Mouse (Mus musculus) monocyte, adult 5-6 weeks (primary cell): ENCODE results near the gene Plxnb1. TPM values are rescaled to one million over a fixed set of nuclear protein-coding genes. Genes with fewer than 3 reads are reported as not detected.

Experiments
- ATAC-seq: fragments of 153-309, 156-312 bp; replicated peaks from 2 replicates; pipeline ENCODE4 v1.8.0; 2017; ENCODE audit warnings: mild to moderate bottlenecking; ENCODE audit not compliant: low TSS enrichment, insufficient number of reproducible peaks, severe bottlenecking, poor library complexity, low FRiP score
- total RNA-seq: library from RNA; stranded (forward); fragments of 200-1000, 200-491, 200-594 nt; gene quantifications from 3 replicates; pipeline ENCODE4 v1.2.3, GENCODE M21; 2017

The Plxnb1 gene
- total RNA-seq, 1 experiment from 2014 or later = 5.5 TPM

DNA sequence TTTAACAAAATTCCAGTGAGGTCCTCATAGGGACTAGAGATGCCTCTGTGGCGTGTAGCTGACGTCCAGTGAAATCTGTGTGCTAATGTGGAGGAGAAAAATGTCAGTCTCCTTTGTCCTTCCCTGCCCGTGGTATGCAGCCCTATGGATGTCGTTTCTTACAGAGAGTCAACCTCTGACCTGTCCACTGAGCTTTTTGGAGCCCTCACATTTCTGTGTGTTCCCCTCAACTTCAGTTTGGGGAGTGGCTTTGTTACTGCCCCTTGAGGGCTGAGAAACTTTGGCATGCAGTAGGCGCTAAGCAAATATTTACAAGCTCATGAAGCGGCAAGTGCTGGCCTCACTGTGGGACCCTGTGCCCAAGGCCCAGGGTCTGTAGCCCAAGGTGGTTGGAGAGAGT, 2.1 kb downstream of the Plxnb1 start:
- ATAC-seq = no peak

DNA sequence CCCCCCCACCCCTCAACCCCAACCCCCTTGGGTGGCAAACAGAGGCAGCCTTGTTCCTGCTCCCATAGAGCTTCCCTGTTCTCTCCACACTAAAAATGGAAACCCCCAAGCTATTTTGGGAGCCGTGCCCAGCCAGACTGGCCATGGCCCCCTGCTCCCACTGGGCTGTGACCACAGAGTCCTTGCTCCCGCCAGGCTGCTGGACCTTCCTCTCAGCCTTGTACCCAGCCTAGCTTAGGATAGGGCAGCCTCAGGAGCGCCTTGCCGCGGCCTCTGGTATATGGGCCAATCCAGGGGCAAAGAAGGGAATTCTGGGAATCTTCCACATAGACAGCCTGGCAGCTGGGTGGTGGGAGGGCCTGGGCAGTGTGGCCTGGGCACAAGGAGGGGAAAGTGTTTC, 2.6 kb downstream of the Plxnb1 start:
- ATAC-seq = no peak

DNA sequence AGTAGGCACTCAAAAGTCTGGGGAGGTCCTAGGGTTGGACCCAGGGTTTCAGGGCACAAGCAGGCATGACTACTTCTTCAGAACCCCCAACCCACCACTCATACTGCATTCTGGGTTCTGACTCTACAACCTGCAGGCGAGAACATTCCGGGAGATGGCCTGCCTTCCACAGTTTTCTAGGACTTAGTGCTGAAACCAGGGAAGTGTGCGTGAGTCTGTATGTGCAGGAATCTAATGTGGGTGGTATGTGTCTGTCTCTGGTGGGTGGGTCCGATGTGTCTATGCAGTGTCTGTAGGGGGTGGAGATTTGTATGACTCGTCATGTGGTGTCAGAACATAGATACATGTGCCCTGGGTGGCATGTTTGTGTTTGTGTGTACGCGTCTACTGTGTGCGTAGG, 3.2 kb downstream of the Plxnb1 start:
- no peak for ATAC-seq

DNA sequence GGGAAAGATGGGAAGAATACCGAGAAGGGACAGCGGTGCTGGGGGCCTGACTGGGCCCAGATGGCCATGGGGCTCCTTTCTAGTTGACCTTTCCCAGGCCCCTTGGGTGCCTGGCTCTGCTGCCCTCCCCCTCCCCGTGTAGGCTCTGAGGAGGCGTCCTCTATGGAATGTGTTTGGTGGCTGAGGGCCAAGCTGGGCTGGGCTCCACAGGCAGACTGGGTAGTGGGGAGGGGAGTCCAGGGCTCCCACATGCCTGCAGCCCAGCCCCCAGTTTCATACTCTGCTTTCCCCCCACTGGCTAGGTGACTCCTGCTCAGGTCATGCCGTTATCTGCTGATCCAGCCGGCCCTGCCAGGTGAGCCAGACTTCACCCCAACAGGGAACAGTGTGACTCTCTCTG, 3.8 kb downstream of the Plxnb1 start:
- no peak for ATAC-seq

DNA sequence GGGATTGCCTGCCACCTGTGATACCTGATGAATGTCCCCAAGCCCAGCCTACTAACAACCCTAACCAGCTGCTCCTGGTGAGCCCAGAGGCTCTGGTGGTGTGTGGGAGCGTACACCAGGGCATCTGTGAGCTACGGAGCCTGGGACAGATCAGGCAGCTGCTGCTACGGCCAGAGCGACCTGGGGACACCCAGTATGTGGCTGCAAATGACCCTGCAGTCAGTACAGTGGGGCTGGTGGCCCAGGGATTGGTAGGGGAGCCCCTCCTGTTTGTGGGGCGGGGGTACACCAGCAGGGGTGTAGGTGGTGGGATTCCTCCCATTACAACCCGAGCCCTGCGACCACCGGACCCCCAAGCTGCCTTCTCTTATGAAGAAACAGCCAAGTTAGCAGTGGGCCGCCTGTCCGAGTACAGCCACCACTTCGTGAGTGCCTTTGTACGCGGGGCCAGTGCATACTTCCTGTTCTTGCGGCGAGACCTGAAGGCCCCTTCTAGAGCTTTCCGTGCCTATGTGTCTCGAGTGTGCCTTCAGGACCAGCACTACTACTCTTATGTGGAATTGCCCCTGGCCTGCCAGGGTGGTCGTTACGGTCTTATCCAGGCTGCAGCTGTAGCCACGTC, 5.2 kb downstream of the Plxnb1 start:
- no peak for ATAC-seq

DNA sequence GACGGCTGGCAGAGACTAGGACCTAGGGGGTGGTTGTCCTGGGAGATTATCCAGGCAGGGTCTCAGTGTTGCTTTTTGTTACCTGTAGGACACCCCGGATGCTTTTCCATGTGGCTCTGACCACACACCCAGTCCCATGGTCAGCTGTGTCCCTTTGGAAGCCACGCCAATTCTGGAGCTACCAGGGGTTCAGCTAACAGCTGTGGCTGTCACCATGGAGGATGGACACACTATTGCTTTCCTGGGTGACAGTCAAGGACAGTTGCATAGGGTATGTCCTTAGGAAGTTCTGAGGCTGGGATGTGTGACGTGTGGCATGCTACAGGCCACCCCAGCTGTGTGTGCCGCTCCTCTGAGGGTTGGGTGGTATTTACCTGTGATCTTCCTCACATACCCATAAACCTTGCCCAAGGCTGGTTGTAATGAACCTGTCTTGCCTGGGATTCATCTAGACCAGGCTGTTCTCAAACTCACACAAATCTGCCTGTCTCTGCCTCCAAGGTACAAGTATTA, 6.8 kb downstream of the Plxnb1 start:
- ATAC-seq = no peak

DNA sequence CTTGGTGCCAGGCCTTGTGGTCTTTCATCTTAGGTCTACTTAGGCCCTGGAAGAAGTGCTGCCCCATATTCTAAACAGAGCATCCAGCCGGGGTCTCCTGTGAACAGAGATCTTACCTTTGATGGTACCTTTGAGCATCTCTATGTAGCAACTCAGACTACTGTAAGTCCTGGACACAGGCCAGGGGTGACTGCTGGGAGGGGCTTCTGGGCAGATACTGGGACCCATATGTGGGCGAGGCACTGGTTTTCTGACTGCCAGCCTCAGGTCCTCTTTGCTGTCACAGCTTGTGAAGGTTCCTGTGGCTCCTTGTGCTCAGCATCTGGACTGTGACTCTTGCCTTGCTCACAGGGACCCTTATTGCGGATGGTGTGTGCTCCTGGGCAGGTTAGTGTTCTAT, 7.4 kb downstream of the Plxnb1 start:
- no peak for ATAC-seq

DNA sequence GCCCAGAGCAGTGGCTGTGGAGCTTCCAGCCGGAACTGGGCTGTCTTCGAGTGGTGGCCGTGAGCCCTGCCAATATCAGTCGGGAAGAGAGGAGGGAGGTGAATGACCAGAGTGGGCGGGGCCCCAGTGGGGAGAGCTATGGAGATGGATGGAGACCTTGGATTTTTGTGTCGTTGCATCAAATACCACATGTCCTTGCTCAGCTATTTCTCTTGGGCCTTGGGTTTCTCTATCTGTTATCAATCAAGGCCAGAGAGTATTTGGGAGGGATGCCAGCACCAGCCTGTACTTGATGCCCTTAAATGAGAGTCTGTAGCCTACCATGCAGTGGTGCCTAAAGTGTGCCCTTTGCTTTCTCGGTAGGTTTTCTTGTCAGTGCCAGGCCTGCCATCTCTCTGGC, 8.1 kb downstream of the Plxnb1 start:
- no peak for ATAC-seq

DNA sequence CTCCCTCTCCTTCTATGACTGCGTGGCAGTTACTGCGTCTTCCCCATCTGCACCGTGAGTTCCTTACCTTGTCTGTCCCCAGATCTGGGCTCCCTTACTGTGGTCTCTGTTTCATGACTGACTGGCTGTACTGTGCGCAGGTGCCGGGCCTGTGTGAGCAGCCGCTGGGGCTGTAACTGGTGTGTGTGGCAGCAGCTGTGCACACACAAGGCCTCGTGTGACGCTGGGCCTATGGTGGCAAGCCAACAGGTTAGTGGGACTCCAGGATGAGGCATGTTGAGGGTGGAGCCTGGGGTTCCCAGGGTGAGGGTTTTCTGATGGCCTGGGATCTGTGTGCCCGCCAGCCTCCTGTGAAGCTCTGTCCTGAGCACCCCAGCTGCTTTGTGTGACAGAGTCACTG, 8.9 kb downstream of the Plxnb1 start:
- no peak for ATAC-seq

DNA sequence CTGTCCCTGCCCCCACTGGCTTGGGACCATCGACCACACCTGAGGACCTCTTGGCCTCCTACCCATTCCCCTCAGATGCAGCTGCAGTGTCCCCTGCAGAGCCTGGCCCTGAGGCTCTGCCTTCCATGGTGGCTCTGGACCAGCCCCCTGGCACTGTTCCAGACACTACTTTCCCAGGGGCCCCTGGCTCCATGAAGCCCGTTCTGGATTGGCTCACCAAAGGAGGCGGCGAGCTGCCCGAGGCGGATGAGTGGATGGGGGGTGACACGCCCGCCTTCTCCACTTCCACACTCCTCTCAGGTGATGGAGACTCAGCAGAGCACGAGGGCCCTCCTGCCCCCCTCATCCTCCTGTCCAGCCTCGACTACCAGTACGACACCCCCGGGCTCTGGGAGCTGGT, 9.8 kb downstream of the Plxnb1 start:
- ATAC-seq = no peak

DNA sequence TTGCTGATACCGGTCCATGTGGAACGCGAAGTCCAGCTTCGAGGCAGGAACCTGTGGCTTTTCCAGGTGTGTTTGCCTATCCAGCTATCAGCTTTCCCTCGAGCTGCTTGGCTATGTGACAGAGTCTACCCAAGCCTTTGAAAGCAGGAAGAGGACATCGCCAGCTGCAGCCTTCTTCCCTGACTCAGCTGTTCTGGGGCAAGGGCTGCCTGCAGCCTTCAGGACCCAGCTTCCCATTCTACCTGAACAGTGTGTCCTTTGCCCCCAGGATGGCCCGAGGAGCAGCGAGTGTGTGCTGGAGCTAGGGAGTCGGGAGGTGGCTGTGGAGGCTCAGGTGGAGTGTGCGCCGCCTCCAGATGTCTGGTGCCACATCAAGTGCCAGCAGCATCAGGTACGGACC, 10.5 kb downstream of the Plxnb1 start:
- no peak for ATAC-seq

DNA sequence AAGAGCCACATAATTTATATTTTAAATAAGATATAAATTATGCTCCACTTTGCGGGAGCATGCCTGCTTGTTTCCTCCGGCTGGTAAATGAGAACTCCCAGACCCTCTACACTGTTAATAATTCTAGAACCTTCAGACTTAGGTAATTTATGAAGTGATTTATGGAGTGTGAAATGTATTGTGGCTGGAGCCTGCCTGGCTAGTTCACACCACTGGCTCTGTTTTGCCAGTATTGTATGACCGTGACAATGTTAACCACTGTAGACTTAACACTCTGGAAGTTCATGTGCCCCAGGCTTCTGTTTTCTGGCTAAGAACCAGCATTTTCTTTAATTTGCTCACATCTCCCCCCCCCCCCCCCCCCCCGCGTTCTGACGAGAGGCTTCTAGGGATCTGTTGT, 12.2 kb downstream of the Plxnb1 start:
- ATAC-seq = no peak

DNA sequence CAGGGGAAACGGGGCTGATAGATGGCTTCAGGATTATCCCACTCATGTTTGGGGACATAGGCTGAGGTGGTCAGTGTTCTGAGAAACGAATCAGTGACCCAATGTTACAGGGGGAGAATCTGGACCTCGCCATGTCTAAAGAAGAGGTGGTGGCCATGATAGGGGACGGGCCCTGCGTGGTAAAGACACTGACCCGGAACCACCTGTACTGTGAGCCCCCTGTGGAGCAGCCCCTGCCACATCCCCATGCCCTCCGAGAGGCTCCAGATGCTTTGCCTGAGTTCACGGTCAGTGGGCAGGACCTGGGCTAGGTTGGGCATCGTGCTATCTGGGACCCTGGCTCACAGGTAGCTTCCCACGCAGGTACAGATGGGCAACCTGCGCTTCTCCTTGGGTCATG, 15.1 kb downstream of the Plxnb1 start:
- no peak for ATAC-seq

DNA sequence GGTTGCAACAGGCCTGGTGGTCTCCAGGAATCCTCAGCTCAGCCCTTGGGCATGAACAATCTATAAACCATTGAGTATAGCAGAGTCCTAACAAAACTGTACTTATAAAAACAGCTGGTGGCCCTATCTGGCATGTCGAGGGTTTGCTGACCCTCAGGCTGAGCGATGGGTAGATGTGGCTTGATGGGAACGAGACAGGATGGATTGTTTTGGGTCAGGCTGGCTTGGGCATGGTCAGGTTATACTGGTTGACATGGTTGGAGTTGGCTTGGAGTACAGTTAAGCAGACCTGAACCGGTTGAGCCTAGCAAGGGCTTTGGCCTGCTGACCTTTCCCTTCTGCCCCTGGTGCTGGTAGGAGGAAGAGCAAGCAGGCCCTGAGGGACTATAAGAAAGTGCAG, 15.9 kb downstream of the Plxnb1 start:
- ATAC-seq = no peak

DNA sequence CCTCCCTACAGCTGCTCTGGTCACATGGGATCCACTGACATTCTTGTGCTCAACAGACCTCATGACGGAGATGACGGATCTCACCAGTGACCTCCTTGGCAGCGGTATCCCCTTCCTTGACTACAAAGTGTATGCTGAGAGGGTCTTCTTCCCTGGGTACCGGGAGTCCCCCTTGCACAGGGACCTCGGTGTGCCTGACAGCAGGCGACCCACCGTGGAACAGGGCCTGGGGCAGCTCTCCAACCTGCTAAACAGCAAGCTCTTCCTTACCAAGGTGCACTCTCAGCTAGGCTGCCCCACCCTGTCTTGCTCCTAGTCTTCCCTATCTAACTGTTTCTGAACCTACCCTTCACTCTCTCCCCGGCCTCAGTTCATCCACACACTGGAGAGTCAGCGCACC, 16.4 kb downstream of the Plxnb1 start:
- ATAC-seq = no peak

DNA sequence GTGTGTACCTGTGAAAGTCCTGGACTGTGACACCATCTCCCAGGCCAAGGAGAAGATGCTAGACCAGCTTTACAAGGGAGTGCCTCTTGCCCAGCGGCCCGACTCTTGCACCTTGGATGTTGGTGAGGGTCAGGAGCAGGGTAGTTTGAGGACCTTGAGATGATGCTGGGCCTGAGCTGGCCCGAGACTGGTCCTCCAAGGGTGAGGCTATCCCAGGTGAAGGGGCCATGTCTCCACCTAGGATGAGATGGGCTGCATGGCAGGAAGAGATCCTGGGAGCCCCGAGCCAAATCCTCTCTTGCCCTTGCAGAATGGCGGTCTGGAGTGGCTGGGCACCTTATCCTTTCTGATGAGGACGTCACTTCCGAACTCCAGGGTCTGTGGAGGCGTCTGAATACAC, 18.1 kb downstream of the Plxnb1 start:
- no peak for ATAC-seq

DNA sequence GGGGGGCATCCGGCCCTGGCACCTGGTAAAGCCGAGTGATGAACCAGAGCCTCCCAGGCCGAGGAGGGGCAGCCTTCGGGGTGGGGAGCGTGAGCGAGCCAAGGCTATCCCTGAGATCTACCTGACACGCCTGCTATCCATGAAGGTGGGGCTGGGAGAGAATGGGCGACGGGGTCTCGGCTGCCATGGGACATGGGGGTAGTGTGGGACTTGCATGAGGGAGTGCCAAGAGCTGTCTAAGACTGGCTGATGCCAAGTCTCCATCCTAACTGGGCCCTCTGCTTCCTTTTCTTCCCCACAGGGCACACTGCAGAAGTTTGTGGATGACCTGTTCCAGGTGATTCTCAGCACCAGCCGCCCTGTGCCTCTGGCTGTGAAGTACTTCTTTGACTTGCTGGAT, 19.1 kb downstream of the Plxnb1 start:
- ATAC-seq = no peak

DNA sequence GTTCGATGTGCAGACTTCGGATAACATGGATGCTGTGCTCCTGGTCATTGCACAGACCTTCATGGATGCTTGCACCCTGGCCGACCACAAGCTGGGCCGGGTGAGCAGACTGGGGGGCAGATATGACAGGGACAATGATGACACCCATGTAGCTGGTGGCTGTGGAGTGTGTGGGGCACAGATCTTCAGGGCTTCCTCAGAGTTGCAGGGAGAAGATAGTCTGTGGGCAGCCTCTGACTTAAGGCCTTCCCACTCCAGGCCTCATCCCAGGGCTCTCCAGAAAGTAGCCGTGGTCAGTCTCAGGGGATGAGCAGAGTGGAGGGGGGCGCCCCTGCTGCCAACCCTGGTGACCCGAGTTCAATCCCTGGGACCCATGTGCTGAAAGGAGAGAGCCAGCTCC, 19.7 kb downstream of the Plxnb1 start:
- no peak for ATAC-seq

DNA sequence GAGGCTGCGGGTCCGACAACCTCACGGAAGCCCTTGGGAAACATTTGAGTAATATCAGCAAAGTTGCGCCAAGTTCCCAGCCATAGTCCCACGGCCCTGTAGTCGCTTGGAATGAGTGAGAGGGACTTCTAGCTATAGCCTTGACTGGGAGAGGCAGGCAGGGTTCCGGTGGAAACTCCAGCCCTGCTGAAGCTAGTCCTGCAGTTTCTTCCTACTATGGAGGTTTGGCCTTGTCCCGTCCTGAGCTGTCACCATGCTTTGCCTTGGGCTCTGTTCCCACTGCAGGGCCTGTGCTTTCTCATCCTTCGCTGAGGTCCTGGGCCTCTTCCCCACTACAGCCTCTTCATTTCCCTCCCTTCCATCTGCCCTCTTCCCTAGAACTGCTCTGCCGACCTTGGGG, 21.0 kb downstream of the Plxnb1 start:
- ATAC-seq = no peak

DNA sequence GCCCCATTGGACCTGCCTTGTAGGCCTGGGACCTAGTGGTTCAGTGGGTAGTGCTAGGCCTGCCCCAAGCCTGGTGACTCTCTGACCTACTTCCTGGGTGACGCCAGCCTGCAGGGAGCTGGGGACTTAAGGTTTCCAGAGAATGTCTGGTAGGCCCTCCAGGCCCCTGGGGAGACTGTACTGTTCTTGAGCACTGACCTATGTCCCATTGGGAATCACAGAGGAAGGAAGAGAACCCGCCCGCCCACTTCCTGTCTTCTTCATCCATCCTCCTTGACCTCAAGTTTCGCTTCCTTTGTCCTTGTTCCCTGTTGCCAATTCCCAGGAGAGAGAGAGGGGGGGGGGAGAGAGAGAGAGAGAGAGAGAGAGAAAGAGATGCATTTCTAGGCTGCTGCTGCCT, 22.9 kb downstream of the Plxnb1 start:
- no peak for ATAC-seq

DNA sequence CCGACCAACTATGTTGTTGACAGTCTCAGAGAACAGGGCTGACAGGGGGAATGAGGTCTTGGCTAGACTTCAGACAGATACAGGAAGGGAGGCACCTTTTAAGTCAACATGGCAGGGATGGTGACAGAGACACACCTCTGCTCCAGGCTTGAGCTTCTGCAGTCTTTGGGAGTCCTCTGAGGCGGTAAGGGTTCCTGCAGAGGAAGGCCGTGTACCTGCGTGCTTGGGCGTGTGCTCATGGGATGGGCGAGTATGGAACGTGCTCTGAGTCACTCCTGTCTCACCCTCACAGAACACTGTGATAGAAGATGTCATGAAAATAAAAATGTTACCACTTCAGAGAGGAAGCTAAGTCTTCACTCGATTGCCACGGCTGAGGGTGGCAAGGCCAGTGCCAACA, 24.4 kb downstream of the Plxnb1 start:
- ATAC-seq = no peak
